ENCODE assay signal across 9 mouse cellular contexts in the genomic region with DNA sequence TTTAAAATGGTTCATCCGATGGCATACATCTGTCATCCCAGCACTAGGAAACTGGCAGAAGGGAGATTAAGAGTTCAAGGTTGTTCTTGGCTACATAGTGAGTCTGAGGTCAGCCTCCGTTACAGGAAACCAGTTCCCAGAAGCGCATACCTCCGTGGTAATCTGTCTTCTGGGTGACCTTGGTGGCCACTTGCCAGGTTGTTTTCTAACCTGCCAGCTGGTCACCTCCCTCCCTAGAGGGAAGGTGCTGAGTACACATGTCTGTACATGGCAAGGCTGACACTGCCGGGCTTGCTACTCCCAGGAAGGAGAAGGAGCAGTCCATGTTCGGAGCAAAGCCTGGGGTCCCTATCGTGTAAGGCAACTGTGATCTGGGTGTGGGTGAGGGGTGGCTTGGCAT. TPM values are rescaled to one million over a fixed set of nuclear protein-coding genes. Genes with fewer than 3 reads are reported as not detected.
A peak's percentile ranks its signal among the peaks of the same experiment; 100 is the strongest.
DNase-seq lines count a peak whose midpoint lies in the region; ATAC-seq and TF ChIP-seq lines count a peak whose summit lies in the region.
"Had no signal": no experiment of that assay in that cellular context is flagged by ENCODE, and none has a peak within 500 bp of the region (broad histone marks: within the 10 kb centered on the region; RNA-seq: fewer than 3 reads in every experiment).

No protein-coding gene starts in this region.

- TF ChIP-seq CTCF in lung, postnatal 0 days (IDR thresholded peaks at IDR 0.05) = no peak

- no peaks in the 10 kb centered on the region for H3K36me3 ChIP-seq in heart, embryonic 11.5 days (ENCODE audit: control insufficient read depth, insufficient read depth, low read length)
- H3K36me3 ChIP-seq in heart, embryonic 14.5 days (ENCODE audit: control insufficient read depth, insufficient read depth, low read length) = no peaks in the 10 kb centered on the region
- H3K36me3 ChIP-seq in lung, postnatal 0 days (ENCODE audit: insufficient read depth, low read length) = no peaks in the 10 kb centered on the region
- H3K36me3 ChIP-seq in hindbrain, embryonic 11.5 days (ENCODE audit: control insufficient read depth, insufficient read depth, low read length) = no peaks in the 10 kb centered on the region

- peaks cover 12% of the 10 kb centered on the region; the same call in 1 of the 2 replicates for H3K4me1 ChIP-seq in heart, embryonic 11.5 days (ENCODE audit: control insufficient read depth, insufficient read depth, low read length)
- H3K4me1 ChIP-seq in heart, embryonic 14.5 days (ENCODE audit: control insufficient read depth in 2 of 2, insufficient read depth in 2 of 2, low read length in 2 of 2) = peaks cover 9 to 10% of the 10 kb centered on the region in 2 experiments
- H3K4me1 ChIP-seq in lung, postnatal 0 days (ENCODE audit: insufficient read depth, low read depth, low read length) = no peaks in the 10 kb centered on the region; the same call in 1 of the 2 replicates
- H3K4me1 ChIP-seq in hindbrain, embryonic 11.5 days (replicated peaks; ENCODE audit: control insufficient read depth, insufficient read depth, low read length) = no peaks in the 10 kb centered on the region

- H3K4me3 ChIP-seq in heart, embryonic 11.5 days (ENCODE audit: low read depth, low read length) = no peak overlapping the region
- no peak overlapping the region for H3K4me3 ChIP-seq in heart, embryonic 14.5 days (ENCODE audit: control insufficient read depth in 1 of 2, insufficient read depth in 1 of 2, low read depth in 1 of 2, low read length in 2 of 2)
- no peak overlapping the region for H3K4me3 ChIP-seq in lung, postnatal 0 days (ENCODE audit: low read depth, low read length)
- no peak overlapping the region for H3K4me3 ChIP-seq in hindbrain, embryonic 11.5 days (ENCODE audit: low read depth, low read length)

- no peak for TF ChIP-seq EP300 in lung, postnatal 0 days (IDR thresholded peaks at IDR 0.05)

- WGBS in heart, embryonic 11.5 days (ENCODE audit: insufficient replicate concordance) = 50% methylated on average over 7 of the region's 7 CpGs
- 26% methylated on average over 7 of the region's 7 CpGs for WGBS in heart, embryonic 14.5 days
- 38% methylated on average over 7 of the region's 7 CpGs for WGBS in lung, postnatal 0 days
- WGBS in hindbrain, embryonic 11.5 days = 79% methylated on average over 7 of the region's 7 CpGs

- H3K4me2 ChIP-seq in heart, embryonic 11.5 days = no peak overlapping the region
- peak overlapping the region; percentile 3; the same call in 1 of the 2 replicates for H3K4me2 ChIP-seq in heart, embryonic 14.5 days (ENCODE audit: low read length)
- H3K4me2 ChIP-seq in lung, postnatal 0 days (replicated peaks; ENCODE audit: low read depth, low read length) = no peak overlapping the region
- H3K4me2 ChIP-seq in hindbrain, embryonic 11.5 days (replicated peaks; ENCODE audit: low read depth, low read length) = no peak overlapping the region

- 0 out of 2 replicates have a peak, but pooled peaks cover 2% of the 10 kb centered on the region for H3K9me3 ChIP-seq in heart, embryonic 11.5 days (replicated peaks; ENCODE audit: control insufficient read depth, low read length)
- no peaks in the 10 kb centered on the region for H3K9me3 ChIP-seq in heart, embryonic 14.5 days (ENCODE audit: control insufficient read depth, low read length)
- no peaks in the 10 kb centered on the region for H3K9me3 ChIP-seq in lung, postnatal 0 days (ENCODE audit: low read length)
- H3K9me3 ChIP-seq in hindbrain, embryonic 11.5 days (ENCODE audit: control insufficient read depth, low read length) = no peaks in the 10 kb centered on the region

- DNase-seq in heart, adult 18-20 months = peak; percentile 61 to 81
- peak; percentile 87 for DNase-seq in adrenal gland, adult 8-10 months
- peak; percentile 25 for DNase-seq in lung, postnatal 0 days (ENCODE audit: low spot score)
- no peak for DNase-seq in hindbrain, embryonic 11.5 days (ENCODE audit: low spot score)
- DNase-seq in layer of hippocampus, postnatal 36 days = no peak
- DNase-seq in right cerebral cortex, postnatal 14 days = no peak

- no peak for ATAC-seq in heart, embryonic 11.5 days (replicated peaks; ENCODE audit: insufficient number of reproducible peaks, low FRiP score, low TSS enrichment)
- no peak for ATAC-seq in heart, embryonic 14.5 days (ENCODE audit: insufficient number of reproducible peaks, insufficient read depth, low FRiP score, low read depth)
- peak; percentile 18; the same call in 1 of the 2 replicates for ATAC-seq in lung, postnatal 0 days
- ATAC-seq in hindbrain, embryonic 11.5 days (ENCODE audit: low FRiP score) = no peak

- peaks cover 4% of the 10 kb centered on the region; the same call in 1 of the 2 replicates for H3K27me3 ChIP-seq in heart, embryonic 11.5 days (ENCODE audit: control insufficient read depth, insufficient read depth, low read length)
- 0 out of 2 replicates have a peak, but pooled peaks cover 3% of the 10 kb centered on the region for H3K27me3 ChIP-seq in heart, embryonic 14.5 days (ENCODE audit: control insufficient read depth, insufficient read depth, low read length)
- H3K27me3 ChIP-seq in lung, postnatal 0 days (replicated peaks; ENCODE audit: insufficient read depth, low read length) = no peaks in the 10 kb centered on the region
- no peaks in the 10 kb centered on the region for H3K27me3 ChIP-seq in hindbrain, embryonic 11.5 days (ENCODE audit: control insufficient read depth, insufficient read depth, low read length)

- no peak overlapping the region for H3K9ac ChIP-seq in heart, embryonic 11.5 days (ENCODE audit: low read depth, low read length)
- H3K9ac ChIP-seq in heart, embryonic 14.5 days (ENCODE audit: low read length) = no peak overlapping the region
- no peak overlapping the region for H3K9ac ChIP-seq in lung, postnatal 0 days (replicated peaks; ENCODE audit: low read depth)
- no peak overlapping the region for H3K9ac ChIP-seq in hindbrain, embryonic 11.5 days (ENCODE audit: low read depth, low read length)

- H3K27ac ChIP-seq in heart, embryonic 11.5 days (ENCODE audit: low read depth, low read length) = no peak overlapping the region
- peak overlapping the region; percentile 29 to 40; a peak in 2 of 4 replicates for H3K27ac ChIP-seq in heart, embryonic 14.5 days (replicated peaks in 1 of 2; ENCODE audit: control insufficient read depth in 1 of 2, insufficient read depth in 1 of 2, low read depth in 2 of 2, low read length in 2 of 2)
- H3K27ac ChIP-seq in lung, postnatal 0 days (ENCODE audit: low read length) = no peak overlapping the region
- H3K27ac ChIP-seq in hindbrain, embryonic 11.5 days (ENCODE audit: low read depth, low read length) = no peak overlapping the region

RNA-seq across cellular contexts. Expression of a gene that starts 16.6 kb away (rescaled TPM):
- not detected for total RNA-seq in heart, adult 18-20 months (2021)
- polyA plus RNA-seq in heart, embryonic 11.5 days (2014; fragmentation: Nextera tagmentation; extraction: Ambion mirVana) = 0.06 TPM in 1 of 2 replicates, not detected in the other
- total RNA-seq in adrenal gland, adult 8-10 months (2022) = under 1 TPM in 2 of 4 experiments, not detected in 2; 0.12 to 0.18 TPM
- polyA plus RNA-seq in heart, embryonic 14.5 days (2014; fragmentation: Nextera tagmentation; extraction: Ambion mirVana) = 0.11 TPM in 1 of 2 replicates, not detected in the other
- polyA plus RNA-seq in lung, postnatal 0 days (2015; fragmentation: Nextera tagmentation; extraction: Ambion mirVana) = 0.04 TPM in 1 of 2 replicates, not detected in the other
- not detected in 2 replicates for polyA plus RNA-seq in hindbrain, embryonic 11.5 days (2014; fragmentation: Nextera tagmentation; extraction: Ambion mirVana)
- total RNA-seq in layer of hippocampus, postnatal 36 days (2021) = under 1 TPM; 0.38 to 0.42 TPM
- polyA plus RNA-seq: spleen, adult 2 months had no signal

RNA-seq across cellular contexts. Expression of a gene that starts 40.3 kb away (rescaled TPM):
- total RNA-seq in heart, adult 18-20 months (2021) = under 1 TPM in 1 of 2 experiments, not detected in 1; 0.08 TPM
- polyA plus RNA-seq in heart, embryonic 11.5 days (2014; fragmentation: Nextera tagmentation; extraction: Ambion mirVana) = 0.06 TPM in 1 of 2 replicates, not detected in the other
- under 1 TPM in 1 of 4 experiments, not detected in 3; 0.05 TPM for total RNA-seq in adrenal gland, adult 8-10 months (2022)
- 0.09 TPM in 2 replicates for polyA plus RNA-seq in heart, embryonic 14.5 days (2014; fragmentation: Nextera tagmentation; extraction: Ambion mirVana)
- 0.02 TPM in 1 of 2 replicates, not detected in the other for polyA plus RNA-seq in lung, postnatal 0 days (2015; fragmentation: Nextera tagmentation; extraction: Ambion mirVana)
- polyA plus RNA-seq in hindbrain, embryonic 11.5 days (2014; fragmentation: Nextera tagmentation; extraction: Ambion mirVana) = 0.03 TPM in 1 of 2 replicates, not detected in the other
- 1 to 10 TPM; 3.2 to 4.6 TPM for total RNA-seq in layer of hippocampus, postnatal 36 days (2021)

Comparison
In these comparisons a context has a peak if more than half of its experiments do, and no peak if none do; other contexts are left out.
1. H3K27ac ChIP-seq: peak in heart, embryonic 14.5 days (2 of 2); none in heart, embryonic 11.5 days (single experiment), lung, postnatal 0 days (single experiment) and hindbrain, embryonic 11.5 days (single experiment).
2. DNase-seq: peak in heart, adult 18-20 months (2 of 2), adrenal gland, adult 8-10 months (single experiment) and lung, postnatal 0 days (single experiment); none in hindbrain, embryonic 11.5 days (single experiment), layer of hippocampus, postnatal 36 days (0 of 2) and right cerebral cortex, postnatal 14 days (single experiment).